Mouse (Mus musculus) lung, adult 2 months (tissue): ENCODE measurements around the gene Ddx18.

Experiments
- CTCF ChIP-seq: fragments of 200-500 bp; IDR thresholded peaks from 2 replicates; pipeline ENCODE4 v1.5.1; 2011; ENCODE audit warnings: mild to moderate bottlenecking, low read length, control low read depth; ENCODE audit not compliant: insufficient read depth
- POLR2A ChIP-seq: fragments of 200-500 bp; IDR thresholded peaks from 2 replicates; pipeline ENCODE4 v1.6.1; 2011; ENCODE audit warnings: low read depth, mild to moderate bottlenecking, control low read depth, low read length, borderline replicate concordance; ENCODE audit errors: extremely low read depth

GRCm38 (mm10) chr1:121549456-121549855, 18.3 kb downstream of the Ddx18 start:
- TF ChIP-seq CTCF (no peak), POLR2A (no peak)
